Mouse (Mus musculus) G1E (cell line): ENCODE measurements around the gene Dapk1. TPM values are rescaled to one million over a fixed set of nuclear protein-coding genes. Genes with fewer than 3 reads are reported as not detected.
A peak's percentile ranks its signal among the peaks of the same experiment; 100 is the strongest.

Experiments
- ATAC-seq: 2 replicates; pipeline ENCODE4 v1.8.0; 2016; ENCODE audit warnings: mild to moderate bottlenecking; ENCODE audit not compliant: insufficient number of reproducible peaks, poor library complexity, low FRiP score, severe bottlenecking; ENCODE audit errors: extremely low read depth
- DNase-seq: peaks from one replicate; pipeline ENCODE4 v3.0.0; 2012; ENCODE audit warnings: low spot score
- H3K27me3 ChIP-seq: 2 replicates; pipeline ENCODE4 v1.6.1; 2012; ENCODE audit warnings: mild to moderate bottlenecking, low read length, inconsistent platforms; ENCODE audit not compliant: insufficient read depth
- H3K36me3 ChIP-seq: replicated peaks from 2 replicates; pipeline ENCODE3; 2012; ENCODE audit warnings: mild to moderate bottlenecking, inconsistent platforms
- H3K4me1 ChIP-seq: 2 replicates; pipeline ENCODE4 v1.6.1; 2012; ENCODE audit warnings: low read depth, low read length, inconsistent platforms, mixed read lengths; ENCODE audit not compliant: insufficient read depth
- H3K4me3 ChIP-seq: 2 replicates; pipeline ENCODE4 v1.5.1; 2012; ENCODE audit warnings: low read depth, mild to moderate bottlenecking, inconsistent platforms, low read length, moderate library complexity, mixed read lengths
- H3K9me3 ChIP-seq: replicated peaks from 2 replicates; pipeline ENCODE4 v1.6.1; 2012; ENCODE audit warnings: inconsistent platforms
- CTCF ChIP-seq: IDR thresholded peaks from 2 replicates; pipeline ENCODE4 v1.5.1; 2012; ENCODE audit warnings: low read depth, low read length, inconsistent platforms, mixed read lengths
- GATA1 ChIP-seq: IDR thresholded peaks from 2 replicates; pipeline ENCODE4 v1.6.1; 2012; ENCODE audit warnings: borderline replicate concordance, low read length, inconsistent platforms, mixed read lengths
- GATA2 ChIP-seq: IDR thresholded peaks from 2 replicates; pipeline ENCODE4 v1.6.1; 2012; ENCODE audit warnings: low read depth, low read length, inconsistent platforms, borderline replicate concordance
- POLR2AphosphoS5 ChIP-seq: IDR thresholded peaks from 2 replicates; pipeline ENCODE4 v1.6.1; 2012; ENCODE audit warnings: low read depth, low read length, inconsistent platforms; ENCODE audit not compliant: insufficient replicate concordance
- TAL1 ChIP-seq: conservative IDR thresholded peaks from 2 replicates; pipeline ENCODE4 v1.6.1; 2012; ENCODE audit warnings: low read depth, low read length, inconsistent platforms, mixed read lengths
- polyA plus RNA-seq: library from polyadenylated mRNA; stranded (reverse); fragments of >175 nt; gene quantifications from 2 replicates; pipeline ENCODE4 v1.2.3, GENCODE M21; 2012
- total RNA-seq, 2 experiments: library from RNA; stranded (forward) in 1 of 2; stranded (reverse) in 1 of 2; fragments of 200-1000 nt in 1 of 2; fragments of >200 nt in 1 of 2; fragmentation: Nextera tagmentation in 1 of 2; gene quantifications; 2 replicates each; pipeline ENCODE4 v1.2.3; 2014 to 2017

Dapk1 gene
- total and polyA plus RNA-seq, 3 experiments = 0.05 TPM; not detected in 2

DNA sequence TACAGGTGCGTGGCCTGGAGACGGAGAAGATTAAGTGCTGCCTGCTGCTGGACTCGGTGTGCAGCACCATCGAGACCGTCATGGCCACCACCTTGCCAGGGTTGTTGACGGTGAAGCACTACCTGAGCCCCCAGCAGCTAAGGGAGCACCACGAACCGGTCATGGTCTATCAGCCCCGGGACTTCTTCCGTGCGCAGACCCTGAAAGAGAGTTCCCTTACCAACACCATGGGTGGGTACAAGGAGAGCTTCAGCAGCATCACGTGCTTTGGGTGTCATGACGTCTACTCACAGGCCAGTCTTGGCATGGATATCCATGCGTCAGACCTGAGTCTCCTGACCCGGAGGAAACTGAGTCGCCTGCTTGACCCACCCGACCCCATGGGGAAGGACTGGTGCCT lies 159.4 kb downstream of the Dapk1 start:
- no peak for ATAC-seq
- peaks cover 47% of the 10 kb centered on the region for H3K9me3 ChIP-seq
- H3K27me3 ChIP-seq = no peaks in the 10 kb centered on the region
- no peak for TF ChIP-seq CTCF
- H3K36me3 ChIP-seq = no peaks in the 10 kb centered on the region
- no peak for DNase-seq
- no peaks in the 10 kb centered on the region for H3K4me1 ChIP-seq
- H3K4me3 ChIP-seq = peak overlapping the region; percentile 38; the same call in 1 of the 2 replicates

- DNase-seq (no peak), ATAC-seq (no peak)
- H3K9me3 ChIP-seq = peaks cover 40% of the 10 kb centered on the region
- H3K4me1 ChIP-seq = no peaks in the 10 kb centered on the region
- H3K36me3 ChIP-seq = no peaks in the 10 kb centered on the region
- no peaks in the 10 kb centered on the region for H3K27me3 ChIP-seq
- no peak overlapping the region for H3K4me3 ChIP-seq
- TF ChIP-seq CTCF (no peak), GATA1 (no peak), TAL1 (no peak), GATA2 (no peak), POLR2AphosphoS5 (no peak)
These were observed 178.8 kb downstream of the Dapk1 start for GRCm38 (mm10) chr13:60780534-60780933.

- no peak for TF ChIP-seq GATA1
- no peak for TF ChIP-seq POLR2AphosphoS5
- no peak for TF ChIP-seq CTCF
- TF ChIP-seq GATA2 = no peak
- no peak for TF ChIP-seq TAL1
These were observed 181.6 kb downstream of the Dapk1 start for GRCm38 (mm10) chr13:60783301-60783700.

GRCm38 (mm10) chr13:60786264-60786663 lies 184.5 kb downstream of the Dapk1 start, which contains the start of gene BC051665:
TSS of gene BC051665 (minus strand) at chr13:60786364.
- Histone ChIP-seq H3K36me3 (no peaks in the 10 kb centered on the region), H3K4me3 (no peak within 1 kb of the TSS), H3K9me3 (peaks cover 38% of the 10 kb centered on the region), H3K27me3 (no peaks in the 10 kb centered on the region), H3K4me1 (no peaks in the 10 kb centered on the region)
- no peak for TF ChIP-seq CTCF
- no peak for TF ChIP-seq GATA1
- TF ChIP-seq POLR2AphosphoS5 = no peak
- no peak for DNase-seq
- ATAC-seq = no peak

More at GRCm38 (mm10) chr13:60783301-60783700, 181.6 kb downstream of the Dapk1 start:
- peaks cover 41% of the 10 kb centered on the region for H3K9me3 ChIP-seq
- no peaks in the 10 kb centered on the region for H3K27me3 ChIP-seq
- no peaks in the 10 kb centered on the region for H3K4me1 ChIP-seq
- H3K4me3 ChIP-seq = no peak overlapping the region
- DNase-seq = no peak
- ATAC-seq = no peak
- H3K36me3 ChIP-seq = no peaks in the 10 kb centered on the region

DNA sequence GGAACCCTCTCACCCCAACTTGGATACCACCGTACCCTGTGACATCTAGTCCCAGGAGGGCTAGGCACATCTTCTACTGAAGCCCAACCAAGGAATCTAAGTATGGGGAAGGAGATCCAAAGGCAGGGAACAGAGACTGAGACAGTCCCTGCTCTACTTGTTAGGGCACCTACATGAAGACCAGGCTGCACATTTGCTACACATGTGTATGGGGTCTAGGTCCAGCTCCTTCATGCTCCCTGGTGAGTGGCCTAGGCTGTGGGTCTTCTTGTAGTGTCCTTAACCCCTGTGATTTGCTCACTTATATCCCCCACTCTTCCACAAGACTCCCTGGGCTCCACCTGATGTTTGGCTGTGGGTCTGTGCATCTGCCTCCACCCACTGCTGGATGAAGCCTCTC lies 187.7 kb downstream of the Dapk1 start:
- TF ChIP-seq POLR2AphosphoS5 (no peak), GATA2 (no peak), GATA1 (no peak), CTCF (no peak), TAL1 (no peak)
- H3K4me3 ChIP-seq = no peak overlapping the region
- H3K27me3 ChIP-seq = no peaks in the 10 kb centered on the region
- no peak for ATAC-seq
- no peaks in the 10 kb centered on the region for H3K4me1 ChIP-seq
- DNase-seq = no peak
- H3K9me3 ChIP-seq = peaks cover 28% of the 10 kb centered on the region
- H3K36me3 ChIP-seq = no peaks in the 10 kb centered on the region

DNA sequence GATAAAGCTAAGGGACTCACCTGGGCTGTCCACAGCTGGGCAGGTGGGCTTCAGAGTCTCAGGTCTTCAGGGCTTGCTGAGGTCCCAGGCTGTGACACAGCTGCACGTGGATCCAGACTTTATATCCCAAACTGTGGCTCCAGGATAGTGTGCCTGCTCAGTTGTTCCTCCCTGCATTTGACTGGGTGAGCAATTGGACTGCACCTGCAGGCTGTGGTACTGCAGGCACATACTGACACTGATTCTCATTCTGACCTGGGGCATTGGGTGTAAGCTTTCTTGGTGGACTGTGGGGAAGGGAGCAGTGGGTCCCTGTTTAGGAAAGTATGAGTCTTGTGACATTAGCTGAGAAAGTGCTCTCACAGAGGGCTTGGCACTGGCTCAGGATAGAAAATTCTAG lies 201.0 kb downstream of the Dapk1 start, which contains the start of gene Ctsll3:
Gene Ctsll3, minus strand, starts transcription at position 101 of the 400 bp plus-strand sequence.
- no peak for ATAC-seq
- TF ChIP-seq TAL1 (no peak), CTCF (no peak), GATA2 (no peak), GATA1 (no peak), POLR2AphosphoS5 (no peak)
- no peak for DNase-seq
- Histone ChIP-seq H3K9me3 (peaks cover 50% of the 10 kb centered on the region), H3K4me3 (no peak within 1 kb of the TSS), H3K4me1 (no peaks in the 10 kb centered on the region), H3K27me3 (no peaks in the 10 kb centered on the region), H3K36me3 (no peaks in the 10 kb centered on the region)

DNA sequence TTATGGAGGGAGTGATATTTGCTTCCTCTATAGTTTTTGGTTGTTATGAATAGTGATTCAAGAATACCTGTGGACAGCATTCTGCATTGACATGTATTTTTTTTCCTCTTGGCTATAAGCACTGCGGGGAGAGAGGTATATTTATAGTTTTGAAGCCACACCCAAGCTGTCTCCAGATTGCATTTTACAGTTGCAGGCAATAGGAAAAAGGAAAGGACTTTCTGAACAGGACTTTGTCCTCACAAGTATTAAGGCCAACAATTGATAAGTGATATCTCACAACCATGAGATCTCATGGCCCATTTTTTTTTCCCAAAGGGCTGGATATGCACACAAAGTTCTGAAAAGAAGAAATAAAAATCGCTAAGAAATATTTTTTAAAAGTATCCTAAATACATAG lies 207.9 kb downstream of the Dapk1 start:
- Histone ChIP-seq H3K4me3 (no peak overlapping the region), H3K9me3 (peaks cover 23% of the 10 kb centered on the region), H3K36me3 (no peaks in the 10 kb centered on the region), H3K4me1 (no peaks in the 10 kb centered on the region), H3K27me3 (no peaks in the 10 kb centered on the region)
- ATAC-seq = no peak
- TF ChIP-seq TAL1 = no peak
- TF ChIP-seq GATA1 = no peak
- TF ChIP-seq GATA2 = no peak
- no peak for TF ChIP-seq POLR2AphosphoS5
- no peak for TF ChIP-seq CTCF
- DNase-seq = no peak
